Mouse (Mus musculus): ENCODE results near the gene Trappc6a. TPM values are rescaled to one million over a fixed set of nuclear protein-coding genes. Genes with fewer than 3 reads are reported as not detected.

The Trappc6a gene
- polyA plus RNA-seq, 1 experiment = 57.3 TPM

DNA sequence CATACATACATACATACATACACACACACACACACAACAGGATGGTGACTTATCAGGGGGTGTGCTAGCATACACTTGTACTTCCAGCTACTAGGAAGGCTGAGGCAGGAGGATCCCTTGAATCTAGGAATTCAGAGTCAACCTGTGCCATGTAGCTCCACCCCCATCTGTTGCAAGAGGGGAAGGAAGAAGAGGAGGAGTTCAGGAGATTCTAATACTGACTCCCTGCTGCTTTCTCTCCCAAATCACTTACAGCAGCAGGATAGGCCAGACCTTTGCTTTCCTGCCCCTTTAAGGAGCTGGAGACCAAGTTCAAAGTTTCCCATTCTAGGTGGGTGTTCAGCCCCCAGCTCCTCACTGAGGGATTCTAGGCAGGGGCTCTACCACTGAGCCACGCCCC is 22.7 kb upstream of the Trappc6a start:
- no peak overlapping the region for H3K4me2 ChIP-seq (ENCODE audit: low read depth)
- no peaks in the 10 kb centered on the region for H3K36me3 ChIP-seq (ENCODE audit: control insufficient read depth, insufficient read depth)
- no peak for TF ChIP-seq POLR2A (IDR thresholded peaks at IDR 0.05; ENCODE audit: insufficient read length, low read depth)
- TF ChIP-seq MYOG (IDR thresholded peaks at IDR 0.05; ENCODE audit: control insufficient read depth in 1 of 3, insufficient read depth in 1 of 3, insufficient read length in 2 of 3, low read depth in 2 of 3) = no peak
- no peak for TF ChIP-seq MAX (IDR thresholded peaks at IDR 0.05; ENCODE audit: low read depth)
- no peak for TF ChIP-seq TCF12 (IDR thresholded peaks at IDR 0.05; ENCODE audit: insufficient read depth, poor library complexity, severe bottlenecking)
- no peak for TF ChIP-seq CEBPB (IDR thresholded peaks at IDR 0.05; ENCODE audit: insufficient read depth, poor library complexity, severe bottlenecking)
- TF ChIP-seq SRF (IDR thresholded peaks at IDR 0.05; ENCODE audit: control insufficient read depth, insufficient read length, low read depth) = no peak
- TF ChIP-seq E2F4 (IDR thresholded peaks at IDR 0.05; ENCODE audit: insufficient read depth) = no peak
- no peak for TF ChIP-seq POLR2AphosphoS2 (IDR thresholded peaks at IDR 0.05; ENCODE audit: insufficient read length, low read depth)
- no peak for TF ChIP-seq MYOD1 (IDR thresholded peaks at IDR 0.05; ENCODE audit: control insufficient read depth in 1 of 3, insufficient read length in 2 of 3, low read depth in 2 of 3)
- TF ChIP-seq USF1 (IDR thresholded peaks at IDR 0.05; ENCODE audit: low read depth) = no peak
- no peak for TF ChIP-seq TCF3 (IDR thresholded peaks at IDR 0.05; ENCODE audit: insufficient read length, low read depth)
- no peak for TF ChIP-seq REST (IDR thresholded peaks at IDR 0.05; ENCODE audit: insufficient read depth, insufficient read length)
- no peaks in the 10 kb centered on the region for H3K79me2 ChIP-seq (ENCODE audit: control insufficient read depth, insufficient read depth)
- H3K4me3 ChIP-seq = no peak overlapping the region
- H3ac ChIP-seq (ENCODE audit: control insufficient read depth, insufficient read length) = no peak overlapping the region
- peaks cover 58% of the 10 kb centered on the region for H3K27me3 ChIP-seq (ENCODE audit: control insufficient read depth, insufficient read depth, insufficient read length)

DNA sequence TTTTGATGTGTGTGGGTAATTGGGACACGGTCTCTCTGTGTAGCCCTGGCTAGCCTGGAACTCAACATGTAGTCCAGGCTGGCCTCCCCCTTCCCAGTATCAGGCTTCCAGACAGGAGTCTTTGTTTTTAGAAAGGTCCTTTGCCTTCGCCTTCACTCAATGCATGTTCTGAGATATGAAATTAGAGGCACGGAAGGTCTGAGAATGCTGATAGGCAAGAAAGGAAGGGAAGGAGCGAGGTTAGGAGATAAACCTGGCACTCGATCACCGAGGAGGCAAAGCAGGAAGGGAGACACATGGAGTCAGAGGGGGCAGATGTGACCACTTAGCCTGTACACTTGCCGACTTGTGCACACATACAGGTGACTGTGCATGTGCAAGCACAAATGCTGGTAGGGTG is 21.6 kb upstream of the Trappc6a start:
- H3K79me2 ChIP-seq (ENCODE audit: control insufficient read depth, insufficient read depth) = no peaks in the 10 kb centered on the region
- no peak for TF ChIP-seq MYOG (IDR thresholded peaks at IDR 0.05; ENCODE audit: control insufficient read depth in 1 of 3, insufficient read depth in 1 of 3, insufficient read length in 2 of 3, low read depth in 2 of 3)
- no peak for TF ChIP-seq E2F4 (IDR thresholded peaks at IDR 0.05; ENCODE audit: insufficient read depth)
- no peak for TF ChIP-seq USF1 (IDR thresholded peaks at IDR 0.05; ENCODE audit: low read depth)
- no peak for TF ChIP-seq POLR2AphosphoS2 (IDR thresholded peaks at IDR 0.05; ENCODE audit: insufficient read length, low read depth)
- TF ChIP-seq TCF3 (IDR thresholded peaks at IDR 0.05; ENCODE audit: insufficient read length, low read depth) = no peak
- TF ChIP-seq MAX (IDR thresholded peaks at IDR 0.05; ENCODE audit: low read depth) = no peak
- TF ChIP-seq POLR2A (IDR thresholded peaks at IDR 0.05; ENCODE audit: insufficient read length, low read depth) = no peak
- TF ChIP-seq REST (IDR thresholded peaks at IDR 0.05; ENCODE audit: insufficient read depth, insufficient read length) = no peak
- no peak for TF ChIP-seq TCF12 (IDR thresholded peaks at IDR 0.05; ENCODE audit: insufficient read depth, poor library complexity, severe bottlenecking)
- TF ChIP-seq CEBPB (IDR thresholded peaks at IDR 0.05; ENCODE audit: insufficient read depth, poor library complexity, severe bottlenecking) = no peak
- TF ChIP-seq MYOD1 (IDR thresholded peaks at IDR 0.05; ENCODE audit: control insufficient read depth in 1 of 3, insufficient read length in 2 of 3, low read depth in 2 of 3) = no peak
- TF ChIP-seq SRF (IDR thresholded peaks at IDR 0.05; ENCODE audit: control insufficient read depth, insufficient read length, low read depth) = no peak
- peaks cover 54% of the 10 kb centered on the region for H3K27me3 ChIP-seq (ENCODE audit: control insufficient read depth, insufficient read depth, insufficient read length)
- no peak overlapping the region for H3ac ChIP-seq (ENCODE audit: control insufficient read depth, insufficient read length)
- H3K36me3 ChIP-seq (ENCODE audit: control insufficient read depth, insufficient read depth) = no peaks in the 10 kb centered on the region
- H3K4me2 ChIP-seq (ENCODE audit: low read depth) = no peak overlapping the region
- no peak overlapping the region for H3K4me3 ChIP-seq

DNA sequence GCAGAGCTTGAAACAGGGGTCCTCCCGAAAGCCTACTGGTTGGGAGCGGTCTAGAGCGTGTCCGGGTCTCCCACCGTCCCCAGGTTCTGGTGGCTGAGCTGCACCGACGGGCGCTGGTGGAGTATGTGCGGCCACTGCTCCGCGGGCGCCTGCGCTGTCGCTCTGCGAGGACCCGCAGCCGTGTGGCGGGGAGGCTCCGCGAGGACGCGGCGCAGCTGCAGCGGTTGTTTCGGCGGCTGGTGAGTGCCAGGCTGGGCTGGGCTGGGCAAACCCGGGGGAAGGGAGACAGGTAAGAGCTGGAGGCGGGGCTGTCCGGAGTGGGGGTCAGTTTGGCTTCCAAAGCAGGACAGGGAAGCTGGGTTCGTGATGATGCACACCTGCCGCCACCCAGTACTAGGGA is 18.7 kb upstream of the Trappc6a start:
- Histone ChIP-seq H3K79me2 (ENCODE audit: control insufficient read depth, insufficient read depth) (no peaks in the 10 kb centered on the region), H3K27me3 (ENCODE audit: control insufficient read depth, insufficient read depth, insufficient read length) (peaks cover 59% of the 10 kb centered on the region), H3K4me2 (ENCODE audit: low read depth) (no peak overlapping the region), H3K4me3 (no peak overlapping the region), H3ac (ENCODE audit: control insufficient read depth, insufficient read length) (no peak overlapping the region), H3K36me3 (ENCODE audit: control insufficient read depth, insufficient read depth) (no peaks in the 10 kb centered on the region)
- TF ChIP-seq MAX (IDR thresholded peaks at IDR 0.05; ENCODE audit: low read depth) (no peak), TCF3 (IDR thresholded peaks at IDR 0.05; ENCODE audit: insufficient read length, low read depth) (no peak), POLR2AphosphoS2 (IDR thresholded peaks at IDR 0.05; ENCODE audit: insufficient read length, low read depth) (no peak), SRF (IDR thresholded peaks at IDR 0.05; ENCODE audit: control insufficient read depth, insufficient read length, low read depth) (no peak), USF1 (IDR thresholded peaks at IDR 0.05; ENCODE audit: low read depth) (no peak), POLR2A (IDR thresholded peaks at IDR 0.05; ENCODE audit: insufficient read length, low read depth) (no peak), REST (IDR thresholded peaks at IDR 0.05; ENCODE audit: insufficient read depth, insufficient read length) (no peak), TCF12 (IDR thresholded peaks at IDR 0.05; ENCODE audit: insufficient read depth, poor library complexity, severe bottlenecking) (no peak), CEBPB (IDR thresholded peaks at IDR 0.05; ENCODE audit: insufficient read depth, poor library complexity, severe bottlenecking) (no peak), MYOD1 (IDR thresholded peaks at IDR 0.05; ENCODE audit: control insufficient read depth in 1 of 3, insufficient read length in 2 of 3, low read depth in 2 of 3) (no peak), E2F4 (IDR thresholded peaks at IDR 0.05; ENCODE audit: insufficient read depth) (no peak), MYOG (IDR thresholded peaks at IDR 0.05; ENCODE audit: control insufficient read depth in 1 of 3, insufficient read depth in 1 of 3, insufficient read length in 2 of 3, low read depth in 2 of 3) (no peak)

DNA sequence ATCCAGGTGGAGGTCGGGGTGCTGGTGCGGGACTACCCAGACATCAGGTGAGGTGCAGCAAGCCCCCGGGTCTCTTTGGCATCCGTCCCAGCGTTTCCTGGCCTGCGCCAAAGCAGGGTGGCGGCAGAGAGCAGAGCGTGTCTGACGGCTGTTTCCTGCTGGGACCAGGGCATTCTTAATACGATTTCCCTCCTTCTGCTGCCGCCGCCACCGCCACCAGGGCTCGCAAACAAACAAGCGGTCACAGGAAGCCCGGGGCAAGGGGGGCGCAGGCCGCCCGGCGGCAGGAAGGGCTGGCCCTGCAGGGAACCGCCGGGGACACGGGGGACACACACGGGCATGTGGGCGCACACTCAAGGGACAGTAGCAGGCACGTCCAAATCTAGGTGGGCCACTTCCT is 16.5 kb upstream of the Trappc6a start:
- H3K36me3 ChIP-seq (ENCODE audit: control insufficient read depth, insufficient read depth) = no peaks in the 10 kb centered on the region
- no peaks in the 10 kb centered on the region for H3K79me2 ChIP-seq (ENCODE audit: control insufficient read depth, insufficient read depth)
- no peak overlapping the region for H3ac ChIP-seq (ENCODE audit: control insufficient read depth, insufficient read length)
- no peak overlapping the region for H3K4me3 ChIP-seq
- no peak for TF ChIP-seq MYOD1 (IDR thresholded peaks at IDR 0.05; ENCODE audit: control insufficient read depth in 1 of 3, insufficient read length in 2 of 3, low read depth in 2 of 3)
- no peak for TF ChIP-seq POLR2AphosphoS2 (IDR thresholded peaks at IDR 0.05; ENCODE audit: insufficient read length, low read depth)
- no peak for TF ChIP-seq TCF12 (IDR thresholded peaks at IDR 0.05; ENCODE audit: insufficient read depth, poor library complexity, severe bottlenecking)
- no peak for TF ChIP-seq SRF (IDR thresholded peaks at IDR 0.05; ENCODE audit: control insufficient read depth, insufficient read length, low read depth)
- TF ChIP-seq MAX (IDR thresholded peaks at IDR 0.05; ENCODE audit: low read depth) = no peak
- no peak for TF ChIP-seq CEBPB (IDR thresholded peaks at IDR 0.05; ENCODE audit: insufficient read depth, poor library complexity, severe bottlenecking)
- peaks cover 67% of the 10 kb centered on the region for H3K27me3 ChIP-seq (ENCODE audit: control insufficient read depth, insufficient read depth, insufficient read length)
- no peak overlapping the region for H3K4me2 ChIP-seq (ENCODE audit: low read depth)
